Mouse (Mus musculus): ENCODE measurements at regions not wholly inside any gene's neighbourhood (a gene's known extent, or its start where the extent isn't known, plus 50 kb on each side); places are given as distances from the start of the nearest gene placed in this dataset.

GRCm38 (mm10) chr9:63896073-63896807 lies 125.6 kb downstream of the Smad6 start:
- peak; percentile 44 for DNase-seq (ENCODE audit: low read depth, low spot score)

GRCm38 (mm10) chr9:63892235-63892971 lies 129.5 kb downstream of the Smad6 start:
- DNase-seq (ENCODE audit: low read depth, low spot score): no peak

DNA sequence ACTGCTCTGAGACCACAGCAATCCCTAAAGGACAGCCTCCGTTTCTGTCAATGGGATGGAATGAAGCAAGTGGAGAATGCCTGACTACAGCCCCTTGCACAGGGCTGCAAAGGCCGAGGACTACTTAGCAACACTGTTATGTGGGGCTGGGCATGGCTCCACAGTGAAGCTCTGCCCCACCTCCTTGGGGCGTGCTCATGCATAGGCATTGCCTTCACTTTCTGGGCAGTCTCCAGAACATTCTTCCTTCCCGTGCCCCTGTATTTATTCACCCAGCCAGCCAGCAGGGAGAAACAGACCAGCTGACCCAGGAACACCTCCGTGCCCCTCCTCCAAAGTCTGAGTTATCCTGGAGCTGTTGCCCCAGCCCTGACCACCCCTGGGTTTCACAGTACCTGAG lies 131.1 kb downstream of the Smad6 start:
- DNase-seq (ENCODE audit: low read depth, low spot score): no peak

- DNase-seq (ENCODE audit: low read depth, low spot score): no peak
These were observed 131.8 kb upstream of the Smad3 start for GRCm38 (mm10) chr9:63889570-63889969.

GRCm38 (mm10) chr9:63884971-63885370 lies 127.2 kb upstream of the Smad3 start:
- DNase-seq (ENCODE audit: low read depth, low spot score): no peak

DNA sequence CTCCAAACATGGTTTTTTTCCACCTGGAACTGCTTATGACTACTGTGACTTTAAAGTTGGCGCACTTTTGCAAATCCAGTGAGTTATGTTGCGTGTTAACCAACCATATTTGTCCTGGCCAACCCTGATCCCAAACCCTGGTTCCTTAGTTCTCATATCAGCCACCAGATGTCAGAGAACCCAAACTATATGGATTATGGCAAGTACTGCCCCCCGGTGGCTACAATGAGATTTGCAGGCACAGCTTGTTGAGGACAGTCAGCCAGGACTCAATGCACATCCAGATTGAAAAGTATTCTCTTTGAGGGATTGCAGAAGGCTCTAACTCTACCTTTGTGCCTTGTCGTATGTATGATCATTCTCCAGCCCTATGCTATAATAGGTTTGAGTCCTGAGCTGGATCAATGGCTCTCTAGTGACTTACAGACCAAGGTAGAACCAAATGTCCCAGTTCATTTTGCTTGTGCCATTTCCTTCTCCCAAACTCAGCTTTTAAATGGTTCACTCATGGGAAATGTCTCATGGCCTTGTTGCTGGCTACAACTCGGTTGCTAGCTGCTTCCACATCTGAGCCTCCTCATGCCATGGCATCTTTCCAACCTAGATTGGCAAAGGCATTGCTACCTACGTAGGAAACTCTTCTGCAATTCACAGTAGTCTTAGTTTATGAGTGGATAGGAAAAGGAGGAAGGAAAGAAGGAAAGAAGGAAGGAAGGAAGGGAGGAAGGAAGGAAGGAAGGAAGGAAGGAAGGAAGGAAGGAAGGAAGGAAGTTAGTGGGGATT lies 126.1 kb upstream of the Smad3 start:
- DNase-seq (ENCODE audit: low read depth, low spot score): no peak

DNA sequence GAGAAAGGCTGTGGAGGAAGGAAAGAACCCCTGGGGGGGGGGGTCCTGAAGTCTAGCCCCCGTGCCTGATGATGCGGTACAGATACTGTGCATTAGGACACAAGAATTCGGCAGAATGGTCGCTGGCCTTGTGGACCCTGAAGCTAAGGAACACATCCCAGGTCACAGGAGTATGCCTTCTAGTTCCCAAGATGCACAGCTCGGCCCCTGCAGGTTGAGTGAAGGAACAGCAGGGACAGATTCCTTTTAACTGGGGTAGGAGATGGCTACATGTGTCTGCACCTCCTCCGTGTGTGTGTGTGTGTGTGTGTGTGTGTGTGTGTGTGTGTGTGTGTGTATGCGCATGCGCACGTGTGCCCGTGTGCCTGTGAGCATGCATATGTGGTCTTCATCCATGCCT lies 123.9 kb upstream of the Smad3 start:
- DNase-seq (ENCODE audit: low read depth, low spot score): no peak

DNA sequence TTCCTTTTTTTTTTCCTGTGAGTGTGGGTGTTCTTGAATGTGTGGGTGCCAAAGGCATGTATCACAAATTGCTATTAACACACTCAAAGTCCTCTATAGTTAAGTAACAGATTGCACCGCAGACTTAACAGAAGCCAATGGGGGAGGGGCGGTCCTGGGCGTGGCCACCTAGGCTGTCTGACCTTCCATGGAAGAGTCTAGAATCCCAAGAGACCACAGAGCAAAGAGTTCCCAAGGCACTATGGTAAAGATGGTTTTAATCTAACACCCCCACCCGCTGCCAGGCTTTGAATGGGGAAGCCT lies 123.4 kb upstream of the Smad3 start:
- no peak for DNase-seq (ENCODE audit: low read depth, low spot score)

DNA sequence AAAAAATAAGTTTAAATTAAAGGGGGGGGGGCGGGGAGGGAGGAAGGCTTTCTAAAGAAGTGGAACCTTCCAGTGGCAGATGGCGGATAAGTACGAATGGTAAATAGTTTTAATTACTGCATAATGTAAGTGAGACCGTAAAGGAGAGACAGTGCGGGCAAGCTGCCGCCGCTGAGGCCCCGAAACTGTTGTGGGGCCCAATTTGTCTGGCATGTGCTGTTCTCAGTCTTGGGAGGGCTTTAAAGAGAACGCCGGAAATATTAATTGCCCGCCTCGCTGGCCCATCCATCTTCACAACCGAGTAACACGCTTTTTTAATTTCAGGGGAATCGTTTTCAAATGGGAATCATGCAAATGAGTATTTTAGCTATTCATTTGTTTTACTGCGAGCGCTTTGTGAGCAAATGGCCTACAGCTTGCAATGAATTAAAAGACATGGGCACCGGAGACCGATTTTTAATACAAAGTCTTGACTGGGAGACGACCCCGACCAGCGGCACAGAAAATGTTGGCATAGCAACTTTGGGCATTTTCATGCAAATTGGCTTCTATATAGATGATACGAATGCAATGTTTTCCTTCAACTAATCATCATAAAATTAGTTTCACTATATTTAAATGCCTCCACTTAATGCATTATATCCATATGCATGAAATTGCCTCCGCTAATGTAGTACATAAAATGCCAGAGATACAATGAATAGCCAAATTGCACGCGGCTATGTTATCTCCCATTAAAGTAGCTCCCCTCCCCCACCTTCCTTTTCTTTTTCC lies 122.9 kb upstream of the Smad3 start:
- DNase-seq (ENCODE audit: low read depth, low spot score): no peak

- DNase-seq (ENCODE audit: low read depth, low spot score): no peak
These were observed 122.1 kb upstream of the Smad3 start for GRCm38 (mm10) chr9:63879710-63880428.

DNA sequence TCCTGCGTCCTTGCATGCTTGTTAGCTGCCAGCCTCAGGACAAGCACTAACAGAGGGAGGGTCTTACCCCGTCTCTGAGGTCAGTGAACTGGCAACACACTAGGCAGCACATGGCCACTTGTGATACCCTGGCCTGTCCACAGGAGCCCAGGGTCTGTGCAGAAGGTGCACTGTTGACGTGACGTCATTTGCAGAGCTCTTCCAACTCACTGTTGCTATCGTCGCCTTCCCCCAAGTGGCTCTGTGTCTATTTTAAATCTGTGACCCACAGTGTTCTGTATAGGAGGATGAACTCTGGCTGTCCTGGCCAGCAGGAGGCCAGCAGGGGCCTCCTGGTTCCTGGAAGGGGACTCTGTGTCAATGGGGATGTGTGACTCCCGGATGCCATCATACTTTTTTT lies 120.1 kb upstream of the Smad3 start:
- no peak for DNase-seq (ENCODE audit: low read depth, low spot score)

DNA sequence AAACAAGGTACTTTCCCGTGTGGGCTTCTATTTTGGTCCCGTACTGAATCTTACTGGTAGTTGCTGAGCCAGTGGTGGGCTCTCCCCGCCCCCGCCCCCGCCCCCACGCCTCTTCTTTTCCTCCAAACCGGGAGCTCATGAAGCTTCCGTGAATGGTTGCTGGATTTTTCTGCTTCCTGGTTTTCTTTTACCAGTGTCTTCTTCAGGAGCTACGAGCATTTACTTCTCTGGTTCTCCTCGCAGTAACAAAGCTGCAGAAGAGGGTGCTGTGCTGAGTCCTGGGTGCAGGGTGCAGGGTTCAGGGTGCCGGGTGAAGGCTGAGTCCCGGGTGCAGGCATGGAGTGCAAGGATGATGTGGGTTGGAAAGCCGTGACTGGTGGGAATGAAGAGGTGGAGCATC lies 119.1 kb upstream of the Smad3 start:
- no peak for DNase-seq (ENCODE audit: low read depth, low spot score)

GRCm38 (mm10) chr9:63876023-63876422 lies 118.2 kb upstream of the Smad3 start:
- DNase-seq (ENCODE audit: low read depth, low spot score): no peak

DNA sequence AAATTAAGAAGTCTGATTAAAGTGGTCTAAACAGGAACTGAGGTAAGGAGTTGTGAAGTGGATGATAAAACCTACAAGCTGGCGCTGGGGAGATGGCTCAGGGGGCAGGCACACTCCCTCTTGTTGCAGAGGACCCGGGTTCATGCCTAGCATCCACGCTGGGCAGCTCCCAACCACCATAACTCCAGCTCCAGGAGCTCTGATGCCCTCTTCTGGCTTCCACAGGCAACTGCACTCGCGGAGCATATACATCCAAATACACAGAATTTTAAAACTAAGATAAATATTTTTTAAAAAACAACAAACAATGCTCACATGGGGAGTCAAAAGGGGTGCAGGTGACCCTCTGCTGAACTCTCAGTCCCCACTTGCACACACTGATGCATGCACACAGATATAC lies 117.4 kb upstream of the Smad3 start:
- no peak for DNase-seq (ENCODE audit: low read depth, low spot score)

- DNase-seq (ENCODE audit: low read depth, low spot score): no peak
These were observed 106.6 kb upstream of the Smad3 start for GRCm38 (mm10) chr9:63864350-63864749.

- DNase-seq (ENCODE audit: low read depth, low spot score): no peak
These were observed 105.5 kb upstream of the Smad3 start for GRCm38 (mm10) chr9:63863328-63863727.

- DNase-seq (ENCODE audit: low read depth, low spot score): peak; percentile 32
These were observed 104.6 kb upstream of the Smad3 start for GRCm38 (mm10) chr9:63862427-63862826.

GRCm38 (mm10) chr9:63861418-63861817 lies 103.6 kb upstream of the Smad3 start:
- DNase-seq (ENCODE audit: low read depth, low spot score): no peak

GRCm38 (mm10) chr9:63860196-63860595 lies 102.4 kb upstream of the Smad3 start:
- no peak for DNase-seq (ENCODE audit: low read depth, low spot score)

GRCm38 (mm10) chr9:63856065-63856736 lies 98.4 kb upstream of the Smad3 start:
- no peak for DNase-seq (ENCODE audit: low read depth, low spot score)

DNA sequence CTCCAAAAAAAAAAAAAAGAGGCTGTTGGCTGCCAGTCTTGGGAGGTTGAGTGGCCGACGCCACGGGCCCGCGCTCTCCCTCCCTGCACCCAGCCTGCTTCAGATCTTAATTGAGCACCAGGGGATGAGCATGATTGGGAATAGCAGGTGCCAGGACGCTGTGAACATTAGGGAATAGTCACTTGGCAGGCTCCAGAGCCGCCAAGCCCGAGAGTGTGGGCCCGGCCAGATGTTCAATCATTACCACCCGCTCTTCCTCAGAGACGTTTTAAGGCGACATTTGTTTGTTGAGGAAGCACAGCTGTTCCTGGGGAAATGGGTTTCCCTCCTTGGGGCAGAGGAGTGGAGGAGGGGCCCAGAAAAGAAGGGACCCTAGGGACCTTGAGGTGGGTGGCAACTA lies 94.0 kb upstream of the Smad3 start:
- DNase-seq (ENCODE audit: low read depth, low spot score): no peak
